Mouse (Mus musculus): ENCODE data around the gene Kcnc3.

DNA sequence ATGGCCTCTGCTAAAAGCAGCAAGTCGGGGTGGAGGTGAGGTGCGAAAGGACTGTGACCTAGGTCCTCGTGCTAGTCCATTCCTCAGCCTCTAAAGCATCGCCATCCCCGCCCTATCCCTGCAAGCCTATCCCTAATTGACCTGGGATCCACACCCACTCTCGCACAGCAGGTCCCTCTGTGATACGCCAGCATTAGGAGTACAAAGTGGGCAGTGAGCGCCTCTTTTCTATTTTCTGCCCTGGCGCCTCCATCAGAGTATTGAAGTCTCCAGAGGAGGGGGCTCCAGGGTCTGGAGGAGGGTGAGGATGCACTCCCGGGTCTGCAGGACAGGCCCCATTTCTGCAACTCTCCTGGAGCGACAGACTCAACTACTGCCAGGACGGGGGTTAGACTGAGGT, 2.1 kb upstream of the Kcnc3 start:
- TF ChIP-seq CHD2 (IDR thresholded peaks at IDR 0.05; ENCODE audit: low read depth, low read length) (no peak), ZNF384 (IDR thresholded peaks at IDR 0.05; ENCODE audit: low read depth, low read length) (no peak), MAFK (IDR thresholded peaks at IDR 0.05; ENCODE audit: insufficient read depth, low read depth, low read length) (no peak), HCFC1 (IDR thresholded peaks at IDR 0.05; ENCODE audit: borderline replicate concordance, insufficient read depth, low read length) (no peak), ZC3H11A (IDR thresholded peaks at IDR 0.05; ENCODE audit: borderline replicate concordance, low read depth, low read length) (no peak)

Data from ES-E14 (cell line).